8 mouse cellular contexts compared by ENCODE assay signal in the genomic region with DNA sequence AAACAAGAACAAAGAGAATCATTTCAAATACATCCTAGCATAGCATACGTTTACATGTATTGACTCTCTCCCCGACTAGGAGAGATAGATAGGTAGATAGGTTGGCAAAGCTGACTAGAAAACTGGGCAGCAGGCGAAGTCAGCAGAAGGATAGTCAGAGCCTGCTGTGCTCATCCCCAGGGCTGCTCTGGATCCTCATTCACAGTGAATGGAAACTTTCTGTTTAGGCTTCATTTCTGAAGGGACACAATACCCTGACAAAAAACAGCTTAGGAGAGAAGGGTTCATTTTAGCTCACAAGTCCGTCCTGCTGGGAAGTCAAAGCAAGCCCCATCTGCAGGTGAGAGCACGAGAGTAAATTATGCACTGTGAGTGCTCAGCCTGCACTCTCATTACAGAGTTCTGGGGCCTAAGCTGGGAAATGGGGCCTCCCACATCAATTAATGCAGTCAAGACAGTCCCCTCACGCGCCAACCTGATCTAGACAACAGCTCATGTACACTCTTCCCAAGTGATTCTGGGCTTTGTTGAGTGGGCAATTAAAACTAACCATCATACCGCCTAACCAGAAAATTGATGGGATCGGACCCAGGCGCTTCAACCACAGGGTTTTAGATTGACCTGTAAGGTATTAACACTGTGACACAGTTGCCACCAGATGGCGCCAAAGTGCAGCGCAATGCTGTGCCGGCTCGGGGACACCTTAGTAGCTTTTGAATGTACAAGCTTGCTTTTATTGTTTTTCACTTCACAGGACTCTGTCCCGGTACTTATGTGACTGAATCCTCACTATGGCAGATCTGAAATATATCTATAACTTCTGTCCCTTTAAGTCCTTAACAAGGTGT. TPM values are rescaled to one million over a fixed set of nuclear protein-coding genes. Genes with fewer than 3 reads are reported as not detected.
DNase-seq lines count a peak whose midpoint lies in the region; ATAC-seq and TF ChIP-seq lines count a peak whose summit lies in the region.

No protein-coding gene starts in this region.

- TF ChIP-seq CTCF in Patski (IDR thresholded peaks at IDR 0.05) = peak; percentile 86

- H3K36me3 ChIP-seq in hindbrain, embryonic 14.5 days (replicated peaks; ENCODE audit: control insufficient read depth, insufficient read depth) = peaks cover 21% of the 10 kb centered on the region

- peak; percentile 41 for DNase-seq in Patski (ENCODE audit: low read depth, low spot score)
- DNase-seq in cerebellum, postnatal 10 days = peak; percentile 93 to 94
- peak; percentile 28 to 75 for DNase-seq in frontal cortex, postnatal 14 days (ENCODE audit: low spot score in 2 of 2)
- DNase-seq in hindbrain, embryonic 14.5 days (ENCODE audit: low spot score) = peak; percentile 95
- DNase-seq in layer of hippocampus, postnatal 14 days (ENCODE audit: low spot score in 2 of 2) = peak; percentile 76 to 81
- DNase-seq in lung, postnatal 10 days = peak; percentile 82
- DNase-seq in retina, embryonic 14.5 days (ENCODE audit: low spot score) = peak; percentile 89
- peak; percentile 70 for DNase-seq in thymus, postnatal 25 days

- peak; percentile 81 for ATAC-seq in Patski
- ATAC-seq in hindbrain, embryonic 14.5 days (ENCODE audit: low FRiP score) = peak; percentile 92

- no peak overlapping the region for H3K4me3 ChIP-seq in hindbrain, embryonic 14.5 days (replicated peaks; ENCODE audit: low read length)

- no peaks in the 10 kb centered on the region for H3K27me3 ChIP-seq in Patski
- H3K27me3 ChIP-seq in hindbrain, embryonic 14.5 days (ENCODE audit: control insufficient read depth, insufficient read depth, low read length) = no peaks in the 10 kb centered on the region

- CTCF ChIA-PET in Patski (lab: Charles Lee) = interaction anchor here (0.8 to 6.9 kb wide), 13 partner anchors 8 to 780 kb away, joined by 3 to 67 read pairs (median 4); partner anchors contain the start of gene Pibf1

- in situ Hi-C loops in Patski (cut with MboI; ENCODE audit: low pct_unique_long_range_greater_than_20kb) = loop anchor here (5.0 to 25.0 kb wide), 3 partner anchors 160 to 755 kb away; no protein-coding TSS in a partner anchor

- WGBS in hindbrain, embryonic 14.5 days = 20% methylated on average over 15 of the region's 15 CpGs

- no peak overlapping the region for H3K9ac ChIP-seq in hindbrain, embryonic 14.5 days

- H3K4me2 ChIP-seq in hindbrain, embryonic 14.5 days (replicated peaks) = no peak overlapping the region

- H3K4me1 ChIP-seq in hindbrain, embryonic 14.5 days (replicated peaks; ENCODE audit: control insufficient read depth, insufficient read depth, low read length) = no peaks in the 10 kb centered on the region

- H3K9me3 ChIP-seq in hindbrain, embryonic 14.5 days (ENCODE audit: control insufficient read depth, low read length) = no peaks in the 10 kb centered on the region

- POLR2A ChIA-PET in Patski (lab: Charles Lee) = interaction anchor here (0.6 kb wide), 2 partner anchors 16 to 505 kb away, joined by 3 read pairs; no protein-coding TSS in a partner anchor

- H3K27ac ChIP-seq in hindbrain, embryonic 14.5 days = no peak overlapping the region

RNA-seq across cellular contexts. Expression of gene Dis3, which starts 42.4 kb away (rescaled TPM):
- polyA plus RNA-seq in Patski (2021) = 31.8 TPM
- polyA plus RNA-seq in hindbrain, embryonic 14.5 days (2014; fragmentation: Nextera tagmentation; extraction: Ambion mirVana) = 28.8 and 30.9 TPM in 2 replicates
- 10 to 100 TPM; 20.8 to 21.7 TPM for total RNA-seq in layer of hippocampus, postnatal 14 days (2021)

RNA-seq across cellular contexts. Expression of gene Pibf1, which starts 42.8 kb away (rescaled TPM):
- polyA plus RNA-seq in Patski (2021) = 12.2 TPM
- 18.5 and 19.3 TPM in 2 replicates for polyA plus RNA-seq in hindbrain, embryonic 14.5 days (2014; fragmentation: Nextera tagmentation; extraction: Ambion mirVana)
- total RNA-seq in layer of hippocampus, postnatal 14 days (2021) = 10 to 100 TPM; 12.3 to 14.3 TPM

Comparison
In these comparisons a context has a peak if more than half of its experiments do, and no peak if none do; other contexts are left out.
1. DNase-seq: peak in every context shown above with its lines; median percentile 95 in hindbrain, embryonic 14.5 days; 94 in cerebellum, postnatal 10 days; 89 in retina, embryonic 14.5 days; 82 in lung, postnatal 10 days; 78 in layer of hippocampus, postnatal 14 days; 70 in thymus, postnatal 25 days; 52 in frontal cortex, postnatal 14 days; 41 in Patski.